Mouse (Mus musculus) CH12.LX (cell line): ENCODE results near the gene Fam107b. TPM values are rescaled to one million over a fixed set of nuclear protein-coding genes. Genes with fewer than 3 reads are reported as not detected.

Source experiments
- DNase-seq: peaks from one replicate; pipeline ENCODE4 v3.0.0-alpha.2; 2013; ENCODE audit errors: extremely low read depth
- H3K27ac ChIP-seq: 2 replicates; pipeline ENCODE4 v1.5.1; 2012; ENCODE audit warnings: low read depth, mild to moderate bottlenecking, control low read depth, moderate library complexity; ENCODE audit not compliant: insufficient read depth
- H3K27me3 ChIP-seq: replicated peaks from 2 replicates; pipeline ENCODE3; 2012; ENCODE audit warnings: inconsistent platforms
- H3K36me3 ChIP-seq, 2 experiments: replicated peaks in 1 of 2; 2 replicates each; pipeline versions ENCODE3 to v1.6.1; 2012; ENCODE audit warnings: inconsistent platforms in 1 of 2, low read length in 1 of 2, mild to moderate bottlenecking in 1 of 2, mixed read lengths in 1 of 2, moderate library complexity in 1 of 2; ENCODE audit not compliant: control insufficient read depth in 1 of 2, insufficient read depth in 1 of 2
- H3K4me1 ChIP-seq, 2 experiments: 2 replicates each; pipeline ENCODE4 v1.6.1; 2012; ENCODE audit warnings: inconsistent platforms in 1 of 2, moderate library complexity in 1 of 2; ENCODE audit not compliant: insufficient read depth in 2 of 2, control insufficient read depth in 1 of 2
- H3K4me2 ChIP-seq: 2 replicates; pipeline ENCODE4 v1.6.1; 2012; ENCODE audit warnings: low read depth, mild to moderate bottlenecking, control low read depth; ENCODE audit not compliant: poor library complexity, insufficient read depth, severe bottlenecking
- H3K4me3 ChIP-seq, 3 experiments: fragments of 150-350 bp in 1 of 3; sonication (generic) in 1 of 3; replicated peaks in 1 of 3; 2 replicates each; pipeline versions ENCODE3 to v1.5.1; 2011 to 2012; ENCODE audit warnings: low read depth in 2 of 3, low read length in 2 of 3, mild to moderate bottlenecking in 2 of 3, moderate library complexity in 2 of 3, control low read depth in 1 of 3, improper control_type of control experiment in 1 of 3, inconsistent platforms in 1 of 3, mixed read lengths in 1 of 3; ENCODE audit not compliant: poor library complexity in 1 of 3
- H3K79me2 ChIP-seq: replicated peaks from 2 replicates; pipeline ENCODE4 v1.6.1; 2012; ENCODE audit warnings: mild to moderate bottlenecking, moderate library complexity; ENCODE audit not compliant: control insufficient read depth, poor library complexity, insufficient read depth, severe bottlenecking; ENCODE audit errors: extremely low read depth
- H3K9ac ChIP-seq: 2 replicates; pipeline ENCODE4 v1.6.1; 2012; ENCODE audit warnings: low read depth, mild to moderate bottlenecking, control low read depth, moderate library complexity; ENCODE audit not compliant: insufficient read depth
- H3K9me3 ChIP-seq: replicated peaks from 2 replicates; pipeline ENCODE3; 2012; ENCODE audit warnings: low read length, inconsistent platforms, mixed read lengths
- BHLHE40 ChIP-seq: IDR thresholded peaks from 2 replicates; pipeline ENCODE4 v1.6.1; 2011; ENCODE audit warnings: mild to moderate bottlenecking, low read depth, low read length, improper control_type of control experiment
- CHD1 ChIP-seq: IDR thresholded peaks from 2 replicates; pipeline ENCODE4 v1.6.1; 2012; ENCODE audit warnings: low read depth, low read length, improper control_type of control experiment, inconsistent platforms
- CTCF ChIP-seq, 2 experiments: IDR thresholded peaks in 1 of 2; conservative IDR thresholded peaks in 1 of 2; 2 replicates each; pipeline ENCODE4 v1.5.1; 2011 to 2012; ENCODE audit warnings: low read depth in 2 of 2, low read length in 2 of 2, improper control_type of control experiment in 1 of 2, inconsistent platforms in 1 of 2, mild to moderate bottlenecking in 1 of 2, moderate library complexity in 1 of 2
- ELF1 ChIP-seq: IDR thresholded peaks from 2 replicates; pipeline ENCODE4 v1.6.1; 2014; ENCODE audit warnings: low read depth, mild to moderate bottlenecking, inconsistent platforms, low read length, improper control_type of control experiment
- EP300 ChIP-seq: IDR thresholded peaks from 2 replicates; pipeline ENCODE4 v1.6.1; 2011; ENCODE audit warnings: low read length, improper control_type of control experiment
- ETS1 ChIP-seq: conservative IDR thresholded peaks from 2 replicates; pipeline ENCODE4 v1.6.1; 2012; ENCODE audit warnings: low read depth, mild to moderate bottlenecking, inconsistent platforms, low read length, improper control_type of control experiment, moderate library complexity
- IRF4 ChIP-seq: IDR thresholded peaks from 2 replicates; pipeline ENCODE4 v1.6.1; 2014; ENCODE audit warnings: low read depth, mild to moderate bottlenecking, inconsistent platforms, low read length, improper control_type of control experiment
- MEF2A ChIP-seq: IDR thresholded peaks from 2 replicates; pipeline ENCODE4 v1.6.1; 2014; ENCODE audit warnings: low read depth, mild to moderate bottlenecking, inconsistent platforms, low read length, improper control_type of control experiment, borderline replicate concordance
- MXI1 ChIP-seq: IDR thresholded peaks from 2 replicates; pipeline ENCODE4 v1.6.1; 2011; ENCODE audit warnings: mild to moderate bottlenecking, low read depth, low read length, improper control_type of control experiment
- MYC ChIP-seq: IDR thresholded peaks from 2 replicates; pipeline ENCODE4 v1.6.1; 2011; ENCODE audit warnings: low read depth, mild to moderate bottlenecking, improper control_type of control experiment, low read length
- PAX5 ChIP-seq: IDR thresholded peaks from 2 replicates; pipeline ENCODE4 v1.6.1; 2012; ENCODE audit warnings: low read length, inconsistent platforms, mixed read lengths
- POLR2A ChIP-seq: IDR thresholded peaks from 2 replicates; pipeline ENCODE4 v1.6.1; 2011; ENCODE audit warnings: low read depth, mild to moderate bottlenecking, improper control_type of control experiment, low read length
- SIN3A ChIP-seq: IDR thresholded peaks from 2 replicates; pipeline ENCODE4 v1.6.1; 2012; ENCODE audit warnings: low read length, improper control_type of control experiment, inconsistent platforms
- TBP ChIP-seq: conservative IDR thresholded peaks from 2 replicates; pipeline ENCODE4 v1.6.1; 2011; ENCODE audit warnings: low read depth, low read length, improper control_type of control experiment
- UBTF ChIP-seq: IDR thresholded peaks from 2 replicates; pipeline ENCODE4 v1.6.1; 2012; ENCODE audit warnings: low read depth, mild to moderate bottlenecking, inconsistent platforms, low read length, improper control_type of control experiment, moderate library complexity
- ZKSCAN1 ChIP-seq: IDR thresholded peaks from 2 replicates; pipeline ENCODE4 v1.6.1; 2012; ENCODE audit warnings: low read depth, inconsistent platforms, low read length, improper control_type of control experiment, borderline replicate concordance
- dilution Hi-C: fragments of 300-500 bp; cut with MboI; formaldehyde crosslinking; loops from 2 replicates; pipeline ENCODE4 v1.14.3; 2020; ENCODE audit warnings: low sequenced_read_pairs; ENCODE audit not compliant: extremely low pct_unique_long_range_greater_than_20kb, extremely low pct_ligation_motif_present
- in situ Hi-C: fragments of 300-500 bp; cut with MboI; formaldehyde crosslinking; loops from 3 replicates; pipeline ENCODE4 v1.14.3; 2019; ENCODE audit warnings: low sequenced_read_pairs, low pct_ligation_motif_present, low pct_unique_long_range_greater_than_20kb, mixed read lengths
- polyA plus RNA-seq: library from polyadenylated mRNA; unstranded; fragments of >175 nt; gene quantifications from 2 replicates; pipeline ENCODE4 v1.2.1, GENCODE M21; 2012; ENCODE audit warnings: low read depth; ENCODE audit not compliant: insufficient read length
- total RNA-seq, 2 experiments: library from RNA; depleted of rRNA; stranded (reverse); fragments of 300-350 nt in 1 of 2; fragments of >200 nt in 1 of 2; gene quantifications; 2 replicates each; pipeline ENCODE4 v1.2.3; 2012 to 2014

Gene Fam107b
- total and polyA plus RNA-seq, 3 experiments: 42.6 to 113 (median 71.7) TPM

DNA sequence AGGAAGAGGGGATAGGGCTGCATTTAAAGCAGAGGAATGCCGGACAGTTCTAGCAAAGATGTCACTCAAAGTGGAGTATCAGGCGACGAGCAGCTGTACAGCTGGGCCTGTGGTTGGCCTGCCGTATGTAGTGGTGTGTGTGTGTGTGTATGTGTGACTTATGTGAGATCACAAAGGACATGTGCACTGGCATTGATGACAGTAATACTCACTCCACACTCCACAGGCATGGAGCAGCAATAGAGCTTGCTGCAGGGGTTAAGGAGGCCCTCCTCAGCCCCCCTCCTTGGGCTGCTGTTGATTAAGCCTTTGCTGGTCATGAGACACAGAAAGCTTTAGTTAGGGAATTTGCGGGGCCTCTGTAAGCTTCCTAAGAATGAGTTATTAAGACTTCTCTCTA is 147.0 kb downstream of the Fam107b start:
- H3K9ac ChIP-seq: peak overlapping the region; percentile 81; the same call in 1 of the 2 replicates
- peak overlapping the region; percentile 53 for H3K4me2 ChIP-seq
- H3K79me2 ChIP-seq: peaks cover 71% of the 10 kb centered on the region
- TF ChIP-seq UBTF (0 out of 2 replicates have a peak, but pooled peaks have one; percentile 31), CHD1 (0 out of 2 replicates have a peak, but pooled peaks have one; percentile 3), ELF1 (no peak), MXI1 (0 out of 2 replicates have a peak, but pooled peaks have one; percentile 27), BHLHE40 (peak; percentile 69), PAX5 (no peak), SIN3A (peak; percentile 80; the same call in 1 of the 2 replicates), MYC (0 out of 2 replicates have a peak, but pooled peaks have one; percentile 31), ETS1 (peak; percentile 72)
- dilution Hi-C loops (no loop called here), in situ Hi-C loops (no loop called here)
- no peaks in the 10 kb centered on the region for H3K9me3 ChIP-seq
- H3K36me3 ChIP-seq: peaks cover 0 to 9% of the 10 kb centered on the region in 2 experiments
- H3K4me1 ChIP-seq: peaks cover 28 to 61% of the 10 kb centered on the region in 2 experiments
- peak overlapping the region; percentile 1 to 71 (median 16) for H3K4me3 ChIP-seq
- H3K27ac ChIP-seq: peak overlapping the region; percentile 76
- no peak for DNase-seq
- no peaks in the 10 kb centered on the region for H3K27me3 ChIP-seq

DNA sequence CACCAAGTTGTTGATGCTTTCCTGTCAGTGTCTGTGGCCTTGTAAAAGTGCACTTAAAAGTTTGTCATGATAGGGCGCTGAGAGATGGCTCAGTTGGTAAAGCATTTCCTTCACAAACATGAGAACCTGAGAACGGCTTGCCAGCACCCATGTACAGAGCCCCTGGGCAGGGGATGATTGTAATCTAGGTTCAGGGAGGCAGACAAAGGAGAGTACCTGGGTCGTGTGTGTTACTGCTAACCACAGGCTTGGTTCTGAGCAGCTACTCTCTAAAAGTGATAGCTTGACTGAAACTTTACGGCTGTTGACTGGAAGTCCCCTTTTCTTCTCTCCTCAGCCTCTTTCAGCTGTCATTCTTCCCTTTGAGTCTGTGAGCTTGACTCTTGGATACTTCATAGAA is 147.6 kb downstream of the Fam107b start:
- H3K27me3 ChIP-seq: no peaks in the 10 kb centered on the region
- DNase-seq: peak; percentile 45
- TF ChIP-seq ETS1: peak; percentile 23; the same call in 1 of the 2 replicates
- TF ChIP-seq MEF2A: 0 out of 2 replicates have a peak, but pooled peaks have one; percentile 25
- TF ChIP-seq TBP: 0 out of 2 replicates have a peak, but pooled peaks have one; percentile 20
- peak; percentile 58 for TF ChIP-seq EP300
- TF ChIP-seq IRF4: peak; percentile 42; the same call in 1 of the 2 replicates
- no peak for TF ChIP-seq CTCF (conservative IDR thresholded peaks at IDR 0.05 in 1 of 2, IDR thresholded peaks at IDR 0.05 in 1 of 2; ENCODE audit: low read depth in 2 of 2, low read length in 2 of 2)
- TF ChIP-seq MYC: peak; percentile 29; the same call in 1 of the 2 replicates
- TF ChIP-seq ZKSCAN1: no peak
- TF ChIP-seq POLR2A: 0 out of 2 replicates have a peak, but pooled peaks have one; percentile 20
- H3K4me3 ChIP-seq: peak overlapping the region in 2 of 3 experiments; percentile 16 to 71
- H3K79me2 ChIP-seq: peaks cover 75% of the 10 kb centered on the region
- in situ Hi-C loops: no loop called here
- peak overlapping the region; percentile 76 for H3K27ac ChIP-seq
- peaks cover 28 to 65% of the 10 kb centered on the region in 2 experiments for H3K4me1 ChIP-seq
- H3K36me3 ChIP-seq: peaks cover 0 to 9% of the 10 kb centered on the region in 2 experiments
- H3K4me2 ChIP-seq: peak overlapping the region; percentile 53
- H3K9ac ChIP-seq: peak overlapping the region; percentile 81; the same call in 1 of the 2 replicates
- dilution Hi-C loops: no loop called here
- no peaks in the 10 kb centered on the region for H3K9me3 ChIP-seq
